Mouse (Mus musculus) kidney, postnatal 36 days (tissue): ENCODE results near the gene Cited4.
A peak's percentile ranks its signal among the peaks of the same experiment; 100 is the strongest.

Experiments
- DNase-seq, 2 experiments: peaks; one replicate each; pipeline ENCODE4 v3.0.0; 2021 to 2022; ENCODE audit warnings: mixed read lengths in 2 of 2

The Cited4 gene

DNA sequence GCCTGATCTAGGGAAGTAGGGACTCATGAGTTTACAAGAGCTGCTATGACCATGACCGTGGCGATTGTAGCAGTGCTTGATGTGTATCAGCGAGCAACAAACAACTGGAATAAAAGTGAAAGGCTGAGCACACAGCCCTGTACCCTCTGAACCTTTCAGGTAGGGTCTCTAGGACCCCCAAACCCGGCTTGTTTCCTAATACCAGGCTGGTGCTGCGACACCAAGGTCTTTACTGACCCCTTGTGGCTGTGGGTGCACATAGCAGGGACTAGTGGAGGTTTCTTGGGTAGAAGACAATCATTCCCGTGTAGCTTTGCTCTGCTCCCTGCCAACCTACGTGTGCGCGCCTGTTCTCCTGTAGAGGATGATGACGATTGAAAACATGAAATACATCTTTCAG lies 15.8 kb downstream of the Cited4 start:
- peak; percentile 55 to 80 for DNase-seq

DNA sequence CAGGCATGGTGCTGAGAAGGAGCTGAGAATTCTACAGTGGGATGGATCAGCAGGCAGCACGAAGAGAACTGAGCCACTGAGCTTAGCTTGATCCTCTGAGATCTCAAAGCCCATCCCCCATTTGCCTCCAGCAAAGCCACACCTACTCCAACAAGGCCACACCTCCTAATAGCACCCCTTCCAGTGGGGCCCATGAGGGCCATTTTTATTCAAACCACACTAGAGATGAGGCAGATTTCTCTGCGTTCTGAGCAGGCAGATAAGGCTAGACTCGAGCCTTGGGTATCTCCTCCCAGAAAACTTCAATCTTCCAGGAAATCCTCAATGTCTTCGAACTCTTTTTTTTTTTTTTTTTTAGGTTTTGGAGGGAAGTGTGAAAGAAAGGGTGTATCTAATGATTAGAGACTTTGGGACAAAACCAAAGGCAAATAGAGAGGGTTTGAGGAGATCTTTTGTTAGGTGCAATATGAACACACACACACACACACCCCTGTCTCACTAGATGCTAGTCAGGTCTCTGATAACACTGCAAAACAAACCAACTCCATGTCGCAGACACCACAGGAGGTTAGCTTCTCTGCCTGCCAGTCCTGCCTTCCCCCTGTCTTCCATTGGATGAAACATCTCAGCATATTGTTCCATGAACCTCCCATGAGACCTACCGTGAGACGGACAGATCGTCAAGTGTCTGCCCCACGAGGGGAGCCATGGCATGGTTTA lies 17.1 kb downstream of the Cited4 start:
- no peak for DNase-seq

DNA sequence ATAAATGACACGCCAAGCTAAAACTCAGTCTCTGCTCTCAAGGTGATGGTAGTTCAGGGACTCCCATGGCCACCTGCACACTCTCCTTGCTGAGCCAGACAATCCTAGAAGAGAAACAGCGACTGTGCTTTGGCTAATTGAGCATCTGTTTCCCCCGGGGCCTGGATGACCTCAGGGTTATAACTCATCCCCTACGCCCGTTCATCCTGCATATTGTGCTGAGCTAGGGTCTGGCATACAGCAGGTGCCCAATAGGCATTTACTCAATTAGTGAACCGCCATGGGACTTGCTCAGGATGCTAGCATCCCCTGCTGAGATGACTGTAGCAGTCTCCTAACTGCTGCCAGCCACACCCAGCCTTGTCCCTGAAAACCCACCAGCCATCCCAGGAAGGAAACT lies 20.9 kb downstream of the Cited4 start:
- no peak for DNase-seq

- no peak for DNase-seq
Measured at GRCm38 (mm10) chr4:120689317-120689716, 22.9 kb downstream of the Cited4 start.

DNA sequence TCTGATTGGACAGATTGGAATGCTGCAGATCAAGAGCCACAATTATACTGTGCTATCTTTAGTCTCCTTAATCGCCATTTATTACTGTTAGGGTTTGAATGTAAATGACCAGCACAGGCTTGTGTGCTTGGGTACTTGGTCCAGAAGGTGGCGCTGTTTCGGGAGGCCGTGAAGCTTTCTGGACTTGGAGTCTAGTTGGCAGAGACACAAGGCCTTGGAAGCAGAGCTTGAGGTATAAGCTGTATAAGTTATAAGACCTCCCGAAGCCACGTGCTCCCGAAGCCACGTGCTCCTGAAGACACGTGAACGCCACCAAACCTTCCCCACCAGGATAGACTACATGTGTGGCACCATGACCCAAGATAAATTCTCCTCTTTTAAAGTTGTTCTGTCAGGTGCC lies 26.3 kb downstream of the Cited4 start:
- peak; percentile 19 to 71 for DNase-seq

DNA sequence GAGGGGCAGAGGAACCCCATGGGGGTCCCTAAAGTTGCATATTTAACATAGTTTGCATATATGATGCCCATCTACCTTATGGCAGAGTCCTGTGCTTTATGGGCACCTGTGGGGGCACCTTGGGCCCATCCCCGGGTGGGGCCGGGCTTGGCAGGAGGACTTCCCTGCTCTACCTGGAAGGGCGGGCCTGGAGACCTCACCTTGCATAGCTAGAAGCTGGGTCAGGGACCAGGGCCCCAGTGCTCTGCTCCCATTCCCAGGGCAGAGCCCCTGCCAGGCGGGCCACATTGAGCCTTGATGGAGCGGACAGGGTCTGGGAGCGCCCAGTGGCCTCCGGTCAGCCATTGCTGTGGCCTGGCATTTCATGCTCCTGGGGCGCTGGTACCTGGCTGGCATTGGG lies 31.0 kb downstream of the Cited4 start:
- DNase-seq = no peak

- peak in 1 of 2 experiments; percentile 14 for DNase-seq
Measured at GRCm38 (mm10) chr4:120697799-120698484, 31.6 kb downstream of the Cited4 start.

DNA sequence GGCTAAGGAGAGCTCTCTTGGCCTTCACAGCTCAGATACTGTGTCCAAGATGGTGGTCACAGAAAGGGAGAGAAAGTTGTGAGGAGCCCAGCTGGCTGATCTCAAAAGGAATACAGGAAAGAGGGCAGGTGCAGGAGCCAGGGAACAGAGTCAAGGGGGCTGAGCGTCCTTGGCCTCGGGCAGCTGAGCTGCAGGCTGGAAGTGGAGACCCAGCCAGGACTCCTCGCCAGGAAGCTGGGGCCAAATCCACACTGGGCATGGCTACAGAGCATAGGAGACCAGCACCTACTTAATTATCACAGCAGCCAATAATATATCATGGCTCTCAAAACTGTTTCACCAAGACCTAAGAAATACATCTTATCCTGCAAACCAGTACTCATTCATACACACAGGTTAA lies 34.8 kb downstream of the Cited4 start:
- no peak for DNase-seq

GRCm38 (mm10) chr4:120702056-120702455 lies 35.7 kb downstream of the Cited4 start:
- DNase-seq = no peak

DNA sequence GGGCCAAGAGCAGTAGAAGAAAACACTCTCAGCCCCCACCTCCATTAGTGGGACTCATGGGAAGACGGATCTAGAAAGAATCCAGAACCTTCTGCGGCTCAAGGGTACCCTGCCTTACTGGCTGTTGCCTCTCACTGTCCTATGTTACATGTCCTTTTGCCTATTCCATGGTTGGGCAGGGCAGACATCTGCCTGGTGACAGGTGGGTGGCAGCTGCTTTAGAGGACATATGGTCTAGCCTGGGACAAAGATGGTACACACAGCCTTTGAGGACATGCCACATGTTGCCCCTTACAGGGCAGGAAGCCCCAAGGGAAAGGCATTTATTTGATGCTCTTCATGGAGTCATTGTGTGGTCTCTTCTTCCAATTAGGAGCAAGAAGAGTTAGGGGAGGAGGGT lies 36.1 kb downstream of the Cited4 start:
- no peak for DNase-seq

GRCm38 (mm10) chr4:120712236-120712635 lies 45.9 kb downstream of the Cited4 start:
- DNase-seq = peak; percentile 15 to 32

GRCm38 (mm10) chr4:120713021-120713420 lies 46.6 kb downstream of the Cited4 start:
- no peak for DNase-seq

- no peak for DNase-seq
Measured at GRCm38 (mm10) chr4:120713856-120714497, 47.6 kb downstream of the Cited4 start.

DNA sequence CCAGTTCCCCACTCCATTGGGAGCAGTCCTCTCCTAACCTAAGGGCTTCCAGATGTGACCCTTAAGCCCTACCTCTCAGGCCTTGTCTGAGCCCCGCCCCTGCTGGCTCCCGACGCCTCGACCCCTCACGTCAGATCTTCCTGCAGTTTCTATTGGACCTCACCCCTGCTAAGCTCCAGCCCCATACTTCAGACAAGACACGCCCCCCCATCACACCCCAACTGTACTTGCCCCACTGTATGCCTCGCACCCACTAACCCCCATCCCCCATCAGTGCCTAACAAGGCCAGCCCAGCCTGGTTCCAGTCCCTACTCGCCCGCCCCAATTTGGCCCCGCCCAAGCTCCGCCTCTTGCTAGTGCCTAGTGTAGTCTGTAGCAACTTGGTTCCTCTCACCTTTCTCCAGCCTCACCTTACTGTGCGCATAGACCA lies 49.8 kb downstream of the Cited4 start:
- peak; percentile 58 to 83 for DNase-seq

GRCm38 (mm10) chr4:120716765-120717164 lies 50.4 kb downstream of the Cited4 start:
- DNase-seq = no peak
